Mouse (Mus musculus): Measurements from ENCODE around the gene Sergef. TPM values are rescaled to one million over a fixed set of nuclear protein-coding genes. Genes with fewer than 3 reads are reported as not detected.

Sergef gene
- total RNA-seq, 1 experiment, result 5.4 TPM

- Histone ChIP-seq H3K9me3 (ENCODE audit: control insufficient read depth, insufficient read depth, low read depth, low read length) (no peaks in the 10 kb centered on the region), H3K9ac (ENCODE audit: insufficient read depth, low read depth, low read length, poor library complexity, severe bottlenecking) (no peak overlapping the region), H3K4me3 (ENCODE audit: insufficient read depth in 1 of 2, low read depth in 1 of 2, low read length in 2 of 2, poor library complexity in 1 of 2, severe bottlenecking in 1 of 2) (no peak overlapping the region), H3K36me3 (ENCODE audit: control insufficient read depth, insufficient read depth, low read length, poor library complexity, severe bottlenecking) (no peaks in the 10 kb centered on the region), H3K27ac (ENCODE audit: insufficient read depth, low read depth, low read length, poor library complexity, severe bottlenecking) (no peak overlapping the region), H3K4me1 (ENCODE audit: control insufficient read depth in 2 of 2, insufficient read depth in 2 of 2, low read length in 2 of 2, poor library complexity in 1 of 2) (peaks cover 0 to 3% of the 10 kb centered on the region in 2 experiments; a peak in 1 of 4 replicates)
- in situ Hi-C loops (cut with MboI; ENCODE audit: low sequenced_read_pairs in 2 of 2, unreplicated experiment in 2 of 2), result no loop called here
- TF ChIP-seq HCFC1 (IDR thresholded peaks at IDR 0.05; ENCODE audit: borderline replicate concordance, insufficient read depth, low read length) (no peak), CHD2 (IDR thresholded peaks at IDR 0.05; ENCODE audit: low read depth, low read length) (no peak), MAFK (IDR thresholded peaks at IDR 0.05; ENCODE audit: insufficient read depth, low read depth, low read length) (no peak), ZC3H11A (IDR thresholded peaks at IDR 0.05; ENCODE audit: borderline replicate concordance, low read depth, low read length) (no peak), ZNF384 (IDR thresholded peaks at IDR 0.05; ENCODE audit: low read depth, low read length) (no peak)
- DNase-seq (ENCODE audit: low read depth, low spot score), result no peak
These were observed 97.5 kb downstream of the Sergef start for GRCm38 (mm10) chr7:46542117-46542516.

DNA sequence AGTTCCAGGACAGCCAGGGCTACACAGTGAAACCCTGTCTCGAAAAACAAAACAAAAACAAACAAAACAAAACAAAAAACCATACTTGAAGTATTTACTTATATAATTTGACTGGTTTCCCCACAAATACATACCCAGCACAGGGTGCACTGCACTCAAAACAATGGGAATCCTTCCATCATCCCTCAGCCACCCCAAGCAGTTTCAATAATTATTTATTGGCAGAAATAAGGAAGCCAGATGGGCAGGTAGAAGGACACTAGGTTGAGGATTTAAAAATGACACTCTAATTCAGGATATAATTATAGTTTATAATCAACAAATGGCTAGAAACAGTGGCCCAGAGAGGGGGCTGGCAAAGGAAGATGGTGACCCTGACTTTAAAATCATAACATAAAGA, 99.0 kb downstream of the Sergef start:
- no peak overlapping the region for H3K27ac ChIP-seq (ENCODE audit: insufficient read depth, low read depth, low read length, poor library complexity, severe bottlenecking)
- TF ChIP-seq ZNF384 (IDR thresholded peaks at IDR 0.05; ENCODE audit: low read depth, low read length), result no peak
- no peak for TF ChIP-seq ZC3H11A (IDR thresholded peaks at IDR 0.05; ENCODE audit: borderline replicate concordance, low read depth, low read length)
- TF ChIP-seq CHD2 (IDR thresholded peaks at IDR 0.05; ENCODE audit: low read depth, low read length), result no peak
- TF ChIP-seq MAFK (IDR thresholded peaks at IDR 0.05; ENCODE audit: insufficient read depth, low read depth, low read length), result no peak
- TF ChIP-seq HCFC1 (IDR thresholded peaks at IDR 0.05; ENCODE audit: borderline replicate concordance, insufficient read depth, low read length), result no peak
- H3K4me1 ChIP-seq (ENCODE audit: control insufficient read depth in 2 of 2, insufficient read depth in 2 of 2, low read length in 2 of 2, poor library complexity in 1 of 2), result peaks cover 0 to 3% of the 10 kb centered on the region in 2 experiments; a peak in 1 of 4 replicates
- no peaks in the 10 kb centered on the region; the same call in 1 of the 2 replicates for H3K36me3 ChIP-seq (ENCODE audit: control insufficient read depth, insufficient read depth, low read length, poor library complexity, severe bottlenecking)
- H3K9me3 ChIP-seq (ENCODE audit: control insufficient read depth, insufficient read depth, low read depth, low read length), result no peaks in the 10 kb centered on the region
- H3K9ac ChIP-seq (ENCODE audit: insufficient read depth, low read depth, low read length, poor library complexity, severe bottlenecking), result no peak overlapping the region
- DNase-seq (ENCODE audit: low read depth, low spot score), result no peak
- H3K4me3 ChIP-seq (ENCODE audit: insufficient read depth in 1 of 2, low read depth in 1 of 2, low read length in 2 of 2, poor library complexity in 1 of 2, severe bottlenecking in 1 of 2), result no peak overlapping the region
- in situ Hi-C loops (cut with MboI; ENCODE audit: low sequenced_read_pairs in 2 of 2, unreplicated experiment in 2 of 2), result no loop called here

DNA sequence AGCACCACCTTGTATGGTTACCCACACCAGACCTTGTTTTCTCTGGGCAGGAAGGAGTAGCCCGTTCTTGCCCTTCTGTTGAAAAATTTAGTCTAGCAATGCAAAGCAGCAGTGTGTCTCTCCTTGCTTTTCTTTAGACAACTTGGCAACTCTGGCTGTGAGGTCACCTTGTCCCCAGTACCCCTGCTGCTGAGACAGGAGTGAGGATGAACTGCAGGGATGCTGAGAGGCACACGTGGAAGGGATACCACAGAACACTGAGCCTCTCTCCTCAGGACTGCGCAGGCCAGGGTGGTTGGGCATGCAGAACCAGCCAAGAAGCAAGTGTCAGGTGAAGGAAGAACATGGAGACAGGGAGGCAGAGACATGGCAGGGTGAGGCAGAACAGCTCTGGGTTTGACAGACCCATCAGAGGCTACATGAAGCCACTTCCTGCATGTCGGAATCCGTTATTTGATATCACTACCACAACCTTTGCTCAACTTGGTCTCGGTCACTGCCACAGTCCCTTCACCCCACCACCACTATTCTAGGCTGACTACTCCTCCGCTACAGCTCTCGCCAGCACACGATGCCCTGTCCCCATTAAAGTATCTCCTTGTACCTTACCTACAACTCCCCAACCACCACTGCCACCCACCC, 103.0 kb downstream of the Sergef start:
- in situ Hi-C loops (cut with MboI; ENCODE audit: low sequenced_read_pairs in 2 of 2, unreplicated experiment in 2 of 2), result no loop called here
- no peak overlapping the region for H3K27ac ChIP-seq (ENCODE audit: insufficient read depth, low read depth, low read length, poor library complexity, severe bottlenecking)

DNA sequence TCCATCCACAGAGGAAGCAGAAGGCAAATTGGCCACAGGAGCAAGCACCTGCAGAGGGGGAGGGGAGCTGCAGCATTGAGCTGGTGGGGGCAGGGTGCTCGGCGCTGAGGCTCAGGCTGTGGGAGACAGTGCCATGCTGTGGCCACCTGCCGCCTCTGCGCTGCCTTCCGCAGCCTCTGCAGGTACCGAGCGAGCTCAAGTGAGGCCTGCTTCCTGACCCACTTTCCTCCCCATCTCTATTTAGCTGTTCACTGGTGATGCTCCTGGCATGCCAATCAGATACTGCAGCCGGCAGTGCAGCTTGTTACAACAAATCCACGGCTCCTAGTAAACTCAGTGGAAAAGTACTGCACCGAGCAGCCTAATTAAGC, 104.2 kb downstream of the Sergef start:
- TF ChIP-seq CHD2 (IDR thresholded peaks at IDR 0.05; ENCODE audit: low read depth, low read length) (no peak), ZNF384 (IDR thresholded peaks at IDR 0.05; ENCODE audit: low read depth, low read length) (no peak), ZC3H11A (IDR thresholded peaks at IDR 0.05; ENCODE audit: borderline replicate concordance, low read depth, low read length) (no peak), MAFK (IDR thresholded peaks at IDR 0.05; ENCODE audit: insufficient read depth, low read depth, low read length) (no peak)
- H3K9me3 ChIP-seq (ENCODE audit: control insufficient read depth, insufficient read depth, low read depth, low read length), result no peaks in the 10 kb centered on the region
- H3K4me3 ChIP-seq (ENCODE audit: insufficient read depth in 1 of 2, low read depth in 1 of 2, low read length in 2 of 2, poor library complexity in 1 of 2, severe bottlenecking in 1 of 2), result no peak overlapping the region
- peaks cover 0 to 8% of the 10 kb centered on the region in 2 experiments; a peak in 2 of 4 replicates for H3K4me1 ChIP-seq (ENCODE audit: control insufficient read depth in 2 of 2, insufficient read depth in 2 of 2, low read length in 2 of 2, poor library complexity in 1 of 2)
- no peak overlapping the region for H3K27ac ChIP-seq (ENCODE audit: insufficient read depth, low read depth, low read length, poor library complexity, severe bottlenecking)
- in situ Hi-C loops (cut with MboI; ENCODE audit: low sequenced_read_pairs in 2 of 2, unreplicated experiment in 2 of 2), result no loop called here
- H3K9ac ChIP-seq (ENCODE audit: insufficient read depth, low read depth, low read length, poor library complexity, severe bottlenecking), result no peak overlapping the region
- H3K36me3 ChIP-seq (ENCODE audit: control insufficient read depth, insufficient read depth, low read length, poor library complexity, severe bottlenecking), result no peaks in the 10 kb centered on the region; the same call in 1 of the 2 replicates
- DNase-seq (ENCODE audit: low read depth, low spot score), result no peak

More for the DNA sequence above, 103.0 kb downstream of the Sergef start:
- no peak for DNase-seq (ENCODE audit: low read depth, low spot score)
- Histone ChIP-seq H3K9me3 (ENCODE audit: control insufficient read depth, insufficient read depth, low read depth, low read length) (no peaks in the 10 kb centered on the region), H3K36me3 (ENCODE audit: control insufficient read depth, insufficient read depth, low read length, poor library complexity, severe bottlenecking) (no peaks in the 10 kb centered on the region; the same call in 1 of the 2 replicates), H3K9ac (ENCODE audit: insufficient read depth, low read depth, low read length, poor library complexity, severe bottlenecking) (no peak overlapping the region), H3K4me3 (ENCODE audit: insufficient read depth in 1 of 2, low read depth in 1 of 2, low read length in 2 of 2, poor library complexity in 1 of 2, severe bottlenecking in 1 of 2) (no peak overlapping the region), H3K4me1 (ENCODE audit: control insufficient read depth in 2 of 2, insufficient read depth in 2 of 2, low read length in 2 of 2, poor library complexity in 1 of 2) (peaks cover 0 to 8% of the 10 kb centered on the region in 2 experiments; a peak in 2 of 4 replicates)
- no peak for TF ChIP-seq CHD2 (IDR thresholded peaks at IDR 0.05; ENCODE audit: low read depth, low read length)
- TF ChIP-seq HCFC1 (IDR thresholded peaks at IDR 0.05; ENCODE audit: borderline replicate concordance, insufficient read depth, low read length), result no peak
- no peak for TF ChIP-seq MAFK (IDR thresholded peaks at IDR 0.05; ENCODE audit: insufficient read depth, low read depth, low read length)
- TF ChIP-seq ZNF384 (IDR thresholded peaks at IDR 0.05; ENCODE audit: low read depth, low read length), result no peak
- TF ChIP-seq ZC3H11A (IDR thresholded peaks at IDR 0.05; ENCODE audit: borderline replicate concordance, low read depth, low read length), result no peak

Measured in ES-E14 (cell line).